Mouse (Mus musculus): ENCODE results near the gene Mlh1. TPM values are rescaled to one million over a fixed set of nuclear protein-coding genes. Genes with fewer than 3 reads are reported as not detected.

Mlh1 gene
- total RNA-seq, 4 experiments from 2014 or later: 2.7 to 5.6 (median 3.8) TPM

DNA sequence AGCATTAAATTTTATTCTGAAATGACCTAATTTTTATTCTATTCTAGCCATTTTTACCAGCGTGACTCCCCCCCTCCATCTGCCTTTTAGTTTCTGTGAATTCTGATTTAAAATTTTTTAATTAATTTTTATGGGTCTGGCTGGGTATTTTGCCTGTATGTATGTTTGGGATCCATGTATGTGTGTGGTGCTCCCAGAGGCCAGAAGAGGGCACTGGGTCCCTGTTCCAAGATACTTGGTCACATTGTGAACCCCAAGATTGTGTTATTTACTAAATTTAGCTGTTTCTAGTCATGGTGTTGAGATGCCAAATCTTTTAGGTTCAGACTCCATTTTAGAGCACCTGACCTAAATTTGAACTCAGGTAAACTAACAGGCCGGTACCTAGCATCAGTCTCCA, 14.9 kb upstream of the Mlh1 start:
- no peak for DNase-seq (ENCODE audit: low spot score in 2 of 2)

DNA sequence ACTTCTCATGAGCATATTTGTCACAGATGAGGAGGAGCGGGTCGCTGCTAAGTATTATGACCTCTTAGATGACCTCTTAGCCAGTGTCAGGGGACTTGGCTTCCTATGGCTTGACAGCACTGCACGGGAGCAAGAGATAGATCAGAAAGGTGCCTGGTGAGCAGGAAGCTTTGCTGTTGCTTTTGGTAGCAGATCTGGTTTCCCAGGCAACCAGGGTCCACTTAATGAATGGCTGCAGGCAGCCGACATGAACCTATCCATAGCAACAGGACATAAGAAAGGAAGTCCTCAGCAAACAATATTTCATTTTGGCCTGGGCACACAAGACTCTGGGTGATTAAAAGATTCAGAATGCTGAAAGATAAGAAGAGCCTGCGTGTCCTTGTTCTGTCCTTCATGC, 14.1 kb upstream of the Mlh1 start:
- DNase-seq (ENCODE audit: low spot score in 2 of 2): no peak

DNA sequence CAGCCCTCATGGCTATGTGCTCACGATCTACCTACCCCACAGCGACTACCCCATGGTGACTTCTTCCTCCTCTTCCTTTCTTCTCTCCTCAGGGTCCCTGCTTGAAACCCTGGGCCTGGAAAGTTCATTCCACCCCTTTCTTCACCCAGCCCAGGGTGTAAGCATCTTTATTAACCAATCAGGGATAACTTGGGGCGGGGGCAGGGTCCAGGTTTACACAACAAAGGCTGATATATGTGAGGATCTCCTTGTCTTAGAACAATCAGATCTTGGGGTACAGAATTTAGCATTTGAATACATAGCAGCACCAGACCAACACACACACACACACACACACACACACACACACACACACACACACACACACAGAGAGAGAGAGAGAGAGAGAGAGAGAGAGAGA, 13.5 kb upstream of the Mlh1 start:
- no peak for DNase-seq (ENCODE audit: low spot score in 2 of 2)

DNA sequence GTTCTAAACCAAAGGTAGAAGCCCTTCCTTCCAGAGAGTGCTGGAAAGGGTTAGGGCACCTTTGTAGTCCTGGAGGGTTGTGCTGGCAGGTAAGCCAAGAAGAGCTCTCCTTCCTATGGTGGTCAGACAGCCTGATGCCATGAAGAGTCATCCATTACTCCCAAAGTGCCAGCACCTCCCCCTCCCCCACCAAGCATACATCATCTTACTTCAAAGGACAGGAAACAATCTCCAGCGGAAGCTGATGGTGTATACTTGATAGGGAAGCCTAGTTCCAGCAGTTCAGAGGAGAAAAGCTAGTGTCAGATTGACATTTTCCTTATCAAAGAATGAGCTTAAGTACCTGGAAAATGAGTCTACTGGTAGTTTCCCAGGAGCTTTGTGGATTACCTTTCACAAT, 3.6 kb upstream of the Mlh1 start:
- no peak for DNase-seq (ENCODE audit: low spot score in 2 of 2)

DNA sequence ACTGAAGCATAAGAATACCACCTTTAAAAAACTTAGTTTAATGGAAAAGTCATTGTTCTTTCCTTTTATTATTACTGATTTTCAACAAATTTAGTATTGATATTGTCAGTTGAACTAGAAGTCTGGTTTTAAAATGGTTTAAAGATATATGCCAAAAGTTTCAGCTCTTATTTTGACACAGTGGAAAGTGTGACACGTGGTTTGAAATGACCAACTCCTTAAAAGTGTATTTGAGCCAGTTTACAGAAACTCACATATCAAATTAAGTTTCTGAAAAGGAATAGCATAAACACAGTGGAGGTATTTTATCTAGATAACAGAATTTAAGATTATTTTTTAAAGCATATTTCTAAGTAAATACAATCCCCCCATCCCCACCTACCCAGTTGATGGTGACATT, 2.4 kb upstream of the Mlh1 start:
- DNase-seq (ENCODE audit: low spot score in 2 of 2): no peak

DNA sequence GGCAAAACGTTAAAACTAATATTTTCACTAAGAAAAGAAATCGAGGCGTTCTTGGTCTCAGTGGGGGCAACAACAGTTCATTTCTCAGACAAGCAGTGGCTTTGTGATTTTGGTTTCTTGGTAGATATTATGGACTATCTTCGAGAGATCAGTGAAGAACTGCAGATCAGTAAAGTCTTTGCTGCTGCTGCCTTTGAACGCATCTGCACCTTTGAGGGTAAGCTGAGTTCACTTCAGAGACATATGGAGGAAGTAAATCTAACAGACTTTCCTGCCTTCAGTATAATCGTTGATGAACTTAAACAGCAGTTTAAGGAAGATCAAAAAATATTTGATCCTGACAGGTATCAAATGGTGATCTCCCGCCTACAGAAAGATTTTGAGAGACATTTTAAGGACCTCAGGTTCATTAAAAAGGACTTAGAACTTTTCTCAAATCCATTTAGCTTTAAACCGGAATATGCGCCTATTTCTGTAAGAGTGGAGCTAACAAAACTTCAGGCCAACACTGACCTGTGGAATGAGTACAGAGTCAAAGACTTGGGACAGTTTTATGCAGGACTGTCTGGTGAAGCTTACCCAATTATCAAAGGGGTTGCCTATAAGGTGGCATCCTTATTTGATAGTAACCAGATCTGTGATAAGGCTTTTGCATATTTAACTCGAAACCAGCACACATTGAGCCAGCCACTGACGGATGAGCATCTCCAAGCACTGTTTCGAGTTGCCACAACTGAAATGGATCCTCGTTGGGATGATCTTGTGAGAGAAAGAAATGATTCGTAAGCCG, 1.6 kb upstream of the Mlh1 start:
- DNase-seq (ENCODE audit: low spot score in 2 of 2): no peak

DNA sequence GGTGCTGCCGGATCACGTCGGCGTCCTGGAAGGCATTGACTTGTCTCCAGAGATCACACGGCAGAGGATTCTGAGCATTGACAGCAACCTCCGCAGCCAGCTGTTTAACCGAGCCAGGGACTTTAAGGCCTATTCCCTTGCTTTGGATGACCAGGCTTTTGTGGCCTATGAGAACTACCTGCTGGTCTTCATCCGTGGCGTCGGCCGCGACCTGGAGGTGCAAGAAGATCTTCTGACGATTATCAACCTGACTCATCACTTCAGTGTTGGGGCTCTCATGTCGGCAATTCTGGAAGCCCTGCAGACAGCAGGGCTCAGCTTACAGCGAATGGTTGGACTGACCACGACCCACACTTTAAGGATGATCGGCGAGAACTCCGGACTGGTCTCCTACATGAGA, 765 bp upstream of the Mlh1 start:
- peak; percentile 11 to 22 for DNase-seq (ENCODE audit: low spot score in 2 of 2)

DNA sequence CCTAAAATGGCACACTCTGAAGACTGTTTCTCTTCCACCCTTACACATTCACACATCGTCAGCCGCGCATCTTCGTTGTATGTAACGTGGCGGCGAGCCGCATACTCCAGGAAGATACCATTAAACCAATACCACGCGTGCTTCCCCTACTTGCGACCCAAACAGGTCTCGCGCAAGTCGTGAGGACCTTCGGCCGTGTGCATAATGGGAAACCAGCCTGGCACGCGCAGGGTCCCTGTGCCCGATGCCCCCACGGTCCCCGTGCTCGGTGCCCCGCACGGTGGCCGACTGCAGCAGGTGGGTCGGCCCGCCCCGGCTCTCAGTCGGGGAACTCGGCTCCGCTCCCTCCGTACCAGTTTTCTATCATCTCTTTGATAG, 546 bp downstream of the Mlh1 start:
- peak in 1 of 2 experiments; percentile 12 for DNase-seq (ENCODE audit: low spot score in 2 of 2)

DNA sequence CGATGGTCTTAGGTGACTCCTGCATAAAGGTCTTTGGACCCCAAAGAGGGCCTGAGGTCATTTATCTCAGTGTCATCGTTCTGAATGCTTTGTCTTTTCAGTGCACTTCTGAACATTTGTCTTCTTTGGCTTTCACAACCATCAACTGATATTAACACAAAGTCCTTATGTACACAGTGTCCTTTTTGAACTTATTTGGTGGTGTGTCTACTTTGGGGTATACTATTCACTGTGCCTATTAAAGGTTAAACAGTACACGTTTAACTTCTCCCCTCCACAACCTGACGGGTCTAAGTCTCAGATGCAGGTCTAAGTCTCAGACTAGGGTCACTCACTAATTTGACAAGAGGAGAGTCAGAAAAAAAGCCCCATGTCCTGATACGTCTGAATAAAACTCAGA, 985 bp downstream of the Mlh1 start:
- DNase-seq (ENCODE audit: low spot score in 2 of 2): no peak

DNA sequence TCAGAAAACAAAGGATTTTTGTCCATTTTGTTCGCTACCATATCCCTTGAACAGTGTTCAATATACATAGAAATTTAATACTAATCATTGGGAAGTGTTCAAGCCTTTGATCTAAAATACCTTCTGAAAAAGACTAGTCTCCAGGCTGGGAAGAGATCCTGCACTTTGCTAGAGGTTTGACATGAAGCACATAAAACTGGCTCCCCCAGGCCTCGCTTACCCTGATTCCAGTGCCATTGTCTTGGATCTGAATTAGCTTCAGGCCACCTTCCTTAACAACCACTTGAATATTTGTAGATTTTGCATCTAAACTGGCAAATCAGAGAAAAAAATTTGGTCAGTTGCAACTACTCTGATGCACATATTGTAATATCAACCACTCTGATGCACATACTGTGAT, 3.6 kb downstream of the Mlh1 start:
- DNase-seq (ENCODE audit: low spot score in 2 of 2): no peak

DNA sequence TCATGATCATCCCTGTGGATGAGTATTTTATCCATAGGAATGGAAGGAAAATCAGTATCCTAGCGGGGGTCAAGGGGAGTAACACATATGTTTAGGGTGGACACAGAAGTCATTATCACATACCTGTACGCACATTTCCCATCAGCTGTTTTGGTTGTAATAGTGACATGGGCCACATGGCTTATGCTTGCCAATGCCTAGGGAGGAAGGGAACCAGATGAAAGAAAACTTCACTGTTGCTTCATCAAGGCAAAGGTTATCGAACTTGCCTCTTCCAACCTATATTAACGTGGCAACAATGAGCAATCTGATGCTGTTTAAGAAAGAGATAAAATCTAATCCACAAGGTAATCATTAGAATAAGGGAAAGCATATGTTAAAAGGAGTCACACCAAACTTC, 10.2 kb downstream of the Mlh1 start:
- DNase-seq (ENCODE audit: low spot score in 2 of 2): no peak

DNA sequence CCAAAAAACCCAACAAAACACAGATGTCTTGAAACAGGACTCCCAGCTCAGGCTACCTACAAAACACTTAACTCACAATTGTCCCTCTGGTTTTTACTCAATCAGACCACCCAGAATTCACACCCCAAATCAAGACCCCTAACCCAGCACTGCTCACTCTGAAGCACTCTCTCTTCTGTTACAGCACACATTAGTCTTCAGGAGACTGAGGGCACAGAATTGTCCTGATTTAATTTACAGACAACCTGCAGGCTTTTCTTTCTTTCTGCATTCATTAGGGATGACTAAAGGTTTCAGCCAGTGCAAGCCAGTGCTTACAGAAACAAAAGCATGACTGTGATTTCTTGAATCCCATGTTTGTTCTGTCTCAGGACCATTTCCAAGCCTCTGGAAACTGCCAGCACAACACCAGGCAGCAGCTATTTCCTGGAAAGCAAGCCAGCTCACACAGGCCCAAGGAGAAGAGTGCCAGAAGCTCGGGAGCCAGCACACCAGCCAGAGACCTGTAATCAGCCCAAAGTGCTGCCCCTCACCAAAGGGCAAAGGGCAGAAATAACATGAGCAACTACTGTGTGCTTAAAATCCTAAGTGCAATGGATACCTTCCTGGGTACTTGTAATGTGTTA, 11.1 kb downstream of the Mlh1 start:
- DNase-seq (ENCODE audit: low spot score in 2 of 2): peak in 1 of 2 experiments; percentile 10

DNA sequence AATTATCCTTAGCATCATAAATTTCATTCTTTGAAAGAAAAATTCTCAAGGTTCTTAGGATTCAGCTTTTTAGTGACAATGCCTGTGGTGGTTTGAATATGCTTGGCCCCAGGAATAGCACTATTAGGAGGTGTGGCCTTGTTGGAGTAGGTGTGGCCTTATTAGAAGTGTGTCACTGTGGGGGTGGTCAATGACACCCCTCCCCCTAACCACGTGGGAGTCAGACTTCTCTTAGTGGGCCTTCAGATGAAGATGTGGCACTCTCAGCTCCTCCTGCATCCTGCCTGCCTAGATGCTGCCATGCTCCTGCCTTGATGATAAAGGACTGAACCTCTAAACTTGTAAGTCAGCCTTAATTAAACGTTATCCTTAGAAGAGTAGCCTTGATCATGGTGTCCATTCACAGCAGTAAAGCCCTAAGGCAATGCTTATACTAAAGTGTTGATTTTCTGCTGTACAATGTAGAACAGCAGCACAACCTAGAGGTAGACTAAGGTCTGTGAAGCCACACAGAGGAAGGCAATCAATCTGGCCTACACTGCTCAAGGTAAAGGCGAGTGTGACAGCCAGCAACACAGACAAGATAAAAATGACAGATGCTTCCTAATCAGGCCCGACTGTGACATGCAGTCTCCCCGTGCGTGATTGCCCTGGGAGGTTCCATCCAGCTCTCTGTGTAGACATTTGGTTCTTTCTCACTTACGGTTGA, 19.3 kb downstream of the Mlh1 start:
- DNase-seq (ENCODE audit: low spot score in 2 of 2): no peak

DNA sequence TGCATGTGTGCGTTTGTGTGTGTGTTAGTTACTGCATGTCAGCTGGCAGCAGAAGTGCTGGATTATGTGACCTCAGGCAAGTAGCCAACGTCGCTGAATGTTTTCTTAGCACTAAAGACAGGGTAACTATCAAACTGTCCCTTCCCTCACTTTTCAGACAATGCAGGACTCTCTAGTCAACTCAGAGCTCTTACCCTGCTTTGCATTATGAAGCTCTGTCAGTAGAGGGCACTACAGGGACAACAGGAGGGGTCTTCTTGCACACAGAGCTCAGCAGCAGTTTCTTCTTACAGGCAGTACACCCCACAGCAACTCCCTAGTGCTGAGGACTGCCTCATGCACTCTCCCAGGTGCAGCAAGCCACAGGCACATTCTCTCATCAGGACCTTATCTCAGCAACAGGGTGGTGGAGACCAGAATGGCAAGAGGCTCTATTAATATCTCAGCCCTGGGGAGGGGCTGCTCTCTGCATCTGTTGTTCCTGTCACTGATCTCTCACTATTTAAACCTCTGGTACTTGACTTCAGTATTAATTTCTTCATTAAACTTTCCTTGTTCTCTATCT, 23.8 kb downstream of the Mlh1 start:
- no peak for DNase-seq (ENCODE audit: low spot score in 2 of 2)

DNA sequence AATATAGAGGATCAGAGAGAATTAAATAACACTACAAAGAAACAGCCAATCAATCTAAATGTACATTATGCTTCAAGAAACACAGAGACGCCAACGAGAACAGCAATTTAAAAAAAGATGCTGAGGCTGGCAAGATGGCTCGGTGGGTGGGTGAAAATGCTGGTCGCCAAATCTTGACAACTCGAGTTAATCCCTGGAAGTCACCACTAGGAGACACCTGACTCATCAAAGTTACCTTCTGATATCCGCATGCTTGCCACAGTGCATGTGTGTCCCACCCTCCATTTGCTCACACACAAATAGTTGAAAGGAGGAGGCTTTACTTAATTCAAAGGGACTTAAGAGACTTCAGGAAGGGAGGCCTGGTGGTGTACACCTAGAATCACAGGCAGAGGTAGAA, 26.0 kb downstream of the Mlh1 start:
- DNase-seq (ENCODE audit: low spot score in 2 of 2): no peak

DNA sequence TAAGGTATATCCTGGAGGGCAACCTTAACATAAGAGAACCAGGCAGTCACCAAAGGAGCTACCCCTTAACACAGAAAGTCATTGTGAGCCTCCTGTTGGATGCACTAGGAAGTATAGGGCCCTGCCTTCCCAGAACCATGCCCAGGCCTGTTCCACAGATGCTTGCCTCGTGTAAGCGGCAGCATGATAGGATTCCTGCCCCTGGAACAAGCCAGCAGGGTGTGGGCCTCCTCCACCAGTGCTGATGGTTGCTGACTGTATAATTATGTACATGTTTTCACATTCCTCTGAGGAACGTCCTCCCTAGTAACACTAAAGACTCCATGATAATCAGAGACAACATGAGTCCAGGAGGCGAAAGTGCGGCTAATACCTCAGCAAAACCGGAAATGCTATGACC, 28.2 kb downstream of the Mlh1 start:
- no peak for DNase-seq (ENCODE audit: low spot score in 2 of 2)

DNA sequence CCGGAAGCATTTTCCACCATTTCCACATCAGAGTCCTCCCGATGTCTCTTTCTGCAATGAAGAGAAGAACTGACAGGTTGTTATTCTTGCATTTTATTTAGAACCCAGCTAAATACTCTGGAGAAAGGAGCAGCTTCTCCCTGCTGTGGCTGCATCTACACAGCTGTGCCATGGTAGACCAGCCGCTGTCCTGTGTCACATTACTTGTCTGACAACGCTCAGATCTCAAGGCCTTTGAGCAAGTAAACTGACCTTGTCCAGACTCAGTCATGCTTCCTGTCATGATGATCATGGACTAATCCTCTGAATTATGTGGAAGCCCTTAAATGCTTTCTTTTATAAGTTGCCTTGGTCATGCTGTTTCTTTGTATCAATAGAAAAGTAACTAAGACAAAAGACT, 31.8 kb downstream of the Mlh1 start:
- no peak for DNase-seq (ENCODE audit: low spot score in 2 of 2)

DNA sequence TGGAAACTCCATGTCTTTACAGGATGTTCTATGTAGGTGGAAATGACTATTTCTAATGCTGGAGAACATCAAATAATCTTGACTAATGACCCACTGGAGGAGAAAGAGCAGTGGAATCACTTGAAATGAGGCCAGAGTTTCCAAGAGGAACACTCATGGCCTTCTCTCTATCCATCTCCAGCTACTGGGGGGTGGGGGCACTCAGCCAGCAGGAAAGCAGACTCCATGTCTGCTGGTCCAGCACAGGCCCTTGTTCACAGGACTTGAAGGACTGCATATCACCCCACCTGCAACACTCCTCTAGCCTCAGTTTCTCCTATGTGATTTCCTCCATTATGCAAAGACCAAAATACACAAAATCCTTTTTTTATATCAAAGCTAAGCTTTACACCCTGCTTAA, 33.9 kb downstream of the Mlh1 start:
- no peak for DNase-seq (ENCODE audit: low spot score in 2 of 2)

DNA sequence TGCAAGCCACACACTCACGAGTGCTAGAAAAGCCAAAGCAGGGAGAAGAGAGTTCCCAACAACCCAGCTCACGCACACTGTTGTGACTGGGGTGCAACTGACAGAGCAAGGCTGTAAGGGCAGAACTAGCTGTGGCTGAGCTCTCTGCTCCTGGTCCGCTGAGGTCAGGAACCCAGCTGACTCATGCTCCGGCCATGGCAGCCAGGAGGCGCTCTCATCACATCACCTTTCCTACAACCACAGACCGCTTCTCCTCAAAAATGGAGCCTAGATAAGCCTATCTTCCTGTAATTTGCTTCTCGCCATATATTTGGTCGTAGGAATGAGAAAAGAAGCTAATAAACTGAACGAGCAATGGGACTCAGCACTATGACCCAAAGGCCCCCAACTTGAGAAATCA, 36.9 kb downstream of the Mlh1 start:
- no peak for DNase-seq (ENCODE audit: low spot score in 2 of 2)

DNA sequence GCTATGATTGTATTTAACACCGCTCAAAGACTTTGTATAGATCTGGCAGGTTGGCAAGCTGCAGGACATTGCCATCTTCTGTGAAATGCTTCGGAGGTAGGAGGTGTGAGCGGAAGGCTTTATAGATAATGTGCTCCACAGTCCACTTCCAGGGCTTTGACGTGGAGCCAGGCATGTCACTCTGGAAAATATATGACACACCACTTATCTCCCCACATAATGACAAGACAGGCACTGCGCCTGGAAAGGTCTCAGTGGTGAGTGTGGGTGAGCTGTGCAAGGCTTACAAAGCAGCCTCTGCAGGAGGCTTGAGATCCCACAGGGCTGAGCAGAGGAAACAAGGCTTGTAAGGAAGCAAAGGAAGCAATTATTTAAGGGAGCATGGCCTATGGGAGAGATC, 43.1 kb downstream of the Mlh1 start:
- DNase-seq (ENCODE audit: low spot score in 2 of 2): no peak

DNA sequence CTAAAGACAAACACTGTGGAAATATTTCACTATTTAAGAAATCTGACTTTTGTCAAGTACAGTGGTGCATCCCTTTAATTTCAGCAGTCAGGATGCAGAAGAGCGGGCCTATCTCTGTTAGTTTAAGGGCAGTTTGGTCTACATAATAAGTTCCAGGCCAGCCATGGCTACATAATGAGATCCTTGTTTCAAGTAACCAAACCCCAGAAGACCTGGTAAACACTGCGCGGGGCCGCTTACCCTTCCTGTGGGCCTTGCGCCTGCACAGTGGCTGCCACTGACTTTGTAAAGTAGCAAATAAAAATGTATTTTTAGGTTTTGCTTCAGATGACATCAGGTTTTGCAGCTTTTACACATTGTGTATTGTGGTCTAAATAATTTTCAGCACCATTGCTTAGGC, 48.2 kb downstream of the Mlh1 start:
- no peak for DNase-seq (ENCODE audit: low spot score in 2 of 2)

DNA sequence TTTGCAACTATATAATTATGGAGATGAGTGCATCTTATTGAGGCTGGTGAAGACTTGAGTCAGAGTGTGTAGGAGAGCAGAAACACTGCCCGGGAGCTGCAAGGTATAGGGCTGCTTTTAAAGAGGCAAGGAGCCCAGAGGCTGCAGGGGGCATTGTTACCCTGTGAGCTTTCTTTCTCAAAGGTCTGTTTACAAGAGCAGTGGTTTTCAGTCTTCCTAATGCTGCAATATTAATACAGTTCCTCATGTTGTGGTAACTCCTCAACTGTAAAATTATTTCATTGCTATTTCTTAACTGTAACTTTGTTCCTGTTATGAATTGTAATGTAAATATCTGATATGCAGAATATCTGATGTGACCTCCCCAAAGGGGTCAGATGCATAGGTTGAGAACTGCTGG, 50.0 kb downstream of the Mlh1 start:
- DNase-seq (ENCODE audit: low spot score in 2 of 2): no peak
